Mouse (Mus musculus) thymus, adult 2 months (tissue): ENCODE data around the gene Gapdh.

ENCODE experiments used
- CTCF ChIP-seq: fragments of 200-500 bp; IDR thresholded peaks from 2 replicates; pipeline ENCODE4 v1.5.1; 2012; ENCODE audit warnings: mild to moderate bottlenecking, control low read depth, low read length, moderate library complexity, borderline replicate concordance; ENCODE audit not compliant: control insufficient read depth, poor library complexity, insufficient read depth; ENCODE audit errors: extremely low read depth
- POLR2A ChIP-seq: fragments of 200-500 bp; IDR thresholded peaks from 2 replicates; pipeline ENCODE4 v1.6.1; 2012; ENCODE audit warnings: mild to moderate bottlenecking, low read length, control low read depth, moderate library complexity; ENCODE audit not compliant: control insufficient read depth, poor library complexity, insufficient read depth; ENCODE audit errors: extremely low read depth

DNA sequence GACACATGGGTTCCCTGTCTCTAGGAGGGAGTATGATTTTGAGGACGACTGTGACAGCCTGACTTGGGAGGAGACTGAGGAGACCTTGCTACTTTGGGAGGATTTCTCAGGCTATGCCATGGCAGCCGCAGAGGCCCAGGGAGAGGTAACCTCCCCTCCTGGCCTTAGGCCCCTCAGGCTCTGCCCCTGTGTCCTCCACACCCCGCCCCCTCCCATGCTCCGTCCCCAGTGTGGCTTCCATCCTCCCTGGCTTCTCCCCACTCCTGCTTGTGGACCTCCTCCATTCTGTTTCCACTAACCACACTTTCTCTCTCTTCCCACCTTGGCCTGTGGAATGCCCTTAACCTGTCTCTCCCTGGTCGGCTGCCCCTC, 13.3 kb downstream of the Gapdh start:
- TF ChIP-seq CTCF (no peak), POLR2A (no peak)
